Mouse (Mus musculus) neutrophil, adult 5-6 weeks (primary cell): Measurements from ENCODE around the gene Arhgef3. TPM values are rescaled to one million over a fixed set of nuclear protein-coding genes. Genes with fewer than 3 reads are reported as not detected.

Source experiments
- ATAC-seq: fragments of 151-379, 151-347 bp; 2 replicates; pipeline ENCODE4 v1.8.0; 2017; ENCODE audit warnings: mild to moderate bottlenecking, moderate TSS enrichment; ENCODE audit not compliant: insufficient number of reproducible peaks, poor library complexity, low FRiP score, severe bottlenecking; ENCODE audit errors: extremely low read depth
- total RNA-seq: library from RNA; stranded (forward); fragments of 200-1000 nt; gene quantifications from 2 replicates; pipeline ENCODE4 v1.2.3, GENCODE M21; 2017

The Arhgef3 gene
- total RNA-seq, 1 experiment from 2014 or later: 266 TPM

DNA sequence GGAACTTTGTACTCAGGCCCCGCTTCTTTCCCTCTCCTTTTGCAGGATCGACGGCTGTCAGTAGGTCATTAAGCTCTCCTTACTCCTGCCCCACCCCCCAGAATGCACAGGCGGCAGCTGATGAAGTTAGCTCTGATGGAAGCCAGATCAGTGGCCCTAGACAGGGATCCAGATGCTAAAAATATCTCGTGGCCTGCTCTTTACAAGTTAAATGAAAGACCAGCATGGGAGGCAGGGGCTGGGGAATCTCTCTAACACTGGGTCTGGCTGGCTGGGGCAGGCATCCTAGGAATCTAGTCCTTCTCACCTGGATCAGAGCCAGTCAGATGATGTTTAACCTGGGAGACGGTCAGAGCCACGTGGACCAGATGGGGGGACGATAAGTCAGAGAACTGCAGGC, 36.7 kb downstream of the Arhgef3 start:
- ATAC-seq: no peak

DNA sequence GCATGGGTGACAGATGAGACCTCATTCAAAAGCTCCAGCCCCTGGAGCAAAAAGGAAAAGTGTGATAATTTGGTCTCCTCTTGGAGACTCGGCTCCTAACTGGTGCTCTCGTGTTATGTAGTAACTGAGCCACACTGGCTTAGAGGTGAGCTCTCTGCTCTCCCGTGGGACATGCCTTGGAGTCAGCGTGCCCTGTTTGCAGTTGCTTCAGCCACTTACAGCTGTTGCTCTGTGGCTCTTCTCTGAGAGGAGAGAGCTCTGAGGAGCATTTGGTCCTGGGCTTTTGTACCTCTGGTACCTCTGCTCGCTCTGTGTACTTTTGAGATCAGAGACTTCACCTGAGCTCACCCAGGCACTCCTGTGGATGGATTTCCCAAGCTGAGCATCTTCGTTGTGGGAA, 40.4 kb downstream of the Arhgef3 start:
- no peak for ATAC-seq

DNA sequence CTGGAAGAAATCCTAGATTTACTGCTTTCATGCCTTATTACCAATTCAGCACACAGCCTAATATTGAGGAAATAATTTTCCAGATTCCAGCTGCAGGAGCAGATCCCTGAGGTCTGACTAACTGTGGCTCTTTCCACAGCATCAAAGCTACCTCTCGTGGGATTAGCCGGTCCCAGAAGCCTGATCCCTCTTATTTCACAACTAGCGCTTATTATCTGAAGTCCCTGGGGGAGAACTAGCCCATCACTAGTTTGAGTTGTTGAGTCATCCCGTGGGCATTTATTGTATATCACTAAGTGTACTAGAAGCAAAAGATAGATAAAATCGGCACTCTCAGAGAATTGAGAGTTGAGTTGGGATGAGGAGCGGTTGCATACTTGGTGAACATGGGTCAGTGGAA, 41.3 kb downstream of the Arhgef3 start:
- ATAC-seq: no peak

DNA sequence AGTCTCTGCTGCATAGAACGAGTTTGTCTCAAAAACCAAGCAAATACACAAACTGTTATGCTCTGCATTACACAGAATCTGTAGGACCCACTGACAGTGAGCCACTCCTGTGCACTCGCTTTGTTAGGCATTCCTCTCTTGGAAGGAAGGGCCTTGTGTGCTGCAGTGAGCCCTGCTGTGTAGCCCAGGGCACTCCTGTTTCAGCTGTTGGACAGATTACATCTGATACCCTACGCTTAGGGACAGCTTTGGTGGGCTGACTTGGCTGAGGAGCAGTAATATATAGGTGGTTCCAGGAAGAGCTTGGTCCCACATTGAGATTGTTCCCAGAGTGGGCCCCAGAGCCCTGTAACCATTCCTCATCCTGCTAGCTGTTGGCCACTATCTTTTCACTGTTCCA, 43.4 kb downstream of the Arhgef3 start:
- no peak for ATAC-seq

DNA sequence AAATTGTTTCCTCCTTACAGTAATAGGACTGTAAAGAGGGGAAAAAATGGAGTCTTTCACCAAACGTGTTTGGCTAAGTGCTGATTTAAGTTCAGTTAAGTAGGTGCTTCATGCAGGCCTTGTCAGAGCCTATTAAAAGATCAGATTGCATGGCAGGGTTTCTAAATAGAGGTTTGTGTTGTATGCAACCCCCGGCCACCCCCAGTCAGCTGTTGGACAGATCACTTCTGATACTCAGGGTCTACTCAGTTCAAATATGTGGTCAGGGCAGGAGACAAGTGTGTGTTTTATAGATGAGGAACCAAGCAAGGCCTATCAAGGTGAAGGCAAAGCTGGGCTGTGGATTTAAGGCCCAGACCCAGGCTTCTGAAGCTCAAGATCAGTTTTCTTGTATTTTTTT, 44.1 kb downstream of the Arhgef3 start:
- ATAC-seq: no peak

DNA sequence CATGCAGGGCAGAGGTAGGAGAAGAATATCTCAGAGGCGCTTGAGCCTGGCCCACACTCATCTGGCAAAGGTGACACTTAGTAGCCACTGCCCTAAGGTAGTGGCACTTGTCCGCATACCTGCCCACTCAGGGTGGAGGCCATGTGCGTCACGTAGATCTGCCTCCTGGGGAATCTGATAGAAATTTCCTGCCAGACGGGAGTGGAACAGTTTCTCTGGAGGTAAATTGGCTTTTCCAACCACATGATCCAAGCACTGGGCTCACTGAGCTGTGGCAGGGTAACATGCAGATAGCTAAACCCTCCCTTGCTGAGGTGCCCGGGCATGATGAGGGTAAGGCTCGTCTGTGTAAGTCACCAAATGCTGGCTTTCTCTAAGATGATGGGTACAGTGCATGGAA, 46.1 kb downstream of the Arhgef3 start:
- ATAC-seq: no peak

DNA sequence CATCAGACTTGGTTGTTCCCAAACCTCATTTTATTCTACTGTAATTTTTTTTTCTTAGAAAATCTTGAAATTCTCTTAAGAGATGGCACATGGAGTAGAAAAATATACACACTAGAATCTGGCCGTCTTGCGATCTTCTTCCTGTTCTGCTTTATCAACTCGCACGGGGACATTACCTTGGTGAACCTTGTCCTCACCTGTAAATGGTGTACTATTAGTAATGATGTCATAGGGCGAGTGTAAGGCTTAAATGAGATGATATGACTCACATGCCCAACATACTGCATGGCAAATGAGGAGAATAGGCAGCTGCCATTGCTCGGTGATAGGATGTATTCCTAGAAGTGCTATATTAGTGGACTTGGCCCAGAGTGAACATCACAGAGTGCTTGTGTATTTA, 49.9 kb downstream of the Arhgef3 start:
- ATAC-seq: no peak

DNA sequence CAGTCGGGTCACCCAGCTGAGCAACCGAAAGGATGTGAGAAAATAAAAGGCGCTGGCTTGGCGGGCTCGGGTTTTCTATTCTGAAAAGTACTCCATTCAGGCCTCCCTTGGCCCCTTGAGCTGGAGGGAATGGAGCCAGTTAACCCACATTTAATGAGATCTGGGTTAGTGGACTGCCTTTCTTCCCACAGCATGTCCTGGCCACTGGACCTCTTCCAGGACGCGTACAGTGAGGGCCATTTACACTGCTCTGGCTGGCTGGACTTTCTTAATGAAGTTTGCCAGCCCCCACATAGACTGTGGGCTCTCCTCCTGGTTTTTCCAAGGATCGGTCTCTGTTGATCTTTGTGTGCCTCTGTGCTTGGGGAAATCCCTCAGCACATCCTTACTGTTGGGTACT, 52.1 kb downstream of the Arhgef3 start:
- no peak for ATAC-seq

DNA sequence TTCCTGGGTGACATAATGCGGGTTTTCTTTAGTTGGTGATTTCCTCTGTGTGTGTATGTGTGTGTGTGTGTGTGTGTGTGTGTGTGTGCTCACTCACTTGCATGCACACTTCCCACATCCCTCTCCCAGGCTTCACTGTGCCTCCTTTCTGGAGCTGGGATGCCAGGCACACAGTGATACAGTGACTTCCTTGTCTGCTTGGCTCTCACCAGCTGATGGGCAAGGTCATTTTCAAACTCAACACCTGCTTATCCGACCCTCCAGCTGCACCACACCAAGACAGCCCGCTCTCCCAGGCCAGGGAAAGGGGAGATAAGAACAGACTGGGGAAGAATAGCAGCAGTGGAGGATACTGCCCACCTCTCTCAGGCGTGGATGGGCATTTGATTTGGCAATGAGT, 52.5 kb downstream of the Arhgef3 start:
- ATAC-seq: no peak

DNA sequence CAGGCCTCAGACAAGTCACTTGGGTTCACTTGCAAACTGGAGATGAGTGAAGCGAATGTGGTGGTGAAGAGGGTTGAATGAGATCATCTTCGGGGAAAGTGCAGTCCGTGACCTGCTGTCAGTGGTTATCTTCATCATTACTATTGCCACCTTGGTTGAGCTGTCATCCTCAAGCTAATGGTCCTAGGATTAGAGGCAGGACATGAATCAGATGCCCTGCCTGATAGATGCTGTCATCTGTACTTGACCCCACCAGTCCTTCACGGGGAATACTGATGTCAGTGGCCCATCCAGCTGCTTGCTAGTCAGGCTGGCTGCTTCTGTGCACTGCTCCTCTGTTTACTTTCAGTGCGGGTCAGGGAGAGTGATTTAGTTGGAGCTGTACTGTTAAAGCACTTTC, 53.7 kb downstream of the Arhgef3 start:
- no peak for ATAC-seq

DNA sequence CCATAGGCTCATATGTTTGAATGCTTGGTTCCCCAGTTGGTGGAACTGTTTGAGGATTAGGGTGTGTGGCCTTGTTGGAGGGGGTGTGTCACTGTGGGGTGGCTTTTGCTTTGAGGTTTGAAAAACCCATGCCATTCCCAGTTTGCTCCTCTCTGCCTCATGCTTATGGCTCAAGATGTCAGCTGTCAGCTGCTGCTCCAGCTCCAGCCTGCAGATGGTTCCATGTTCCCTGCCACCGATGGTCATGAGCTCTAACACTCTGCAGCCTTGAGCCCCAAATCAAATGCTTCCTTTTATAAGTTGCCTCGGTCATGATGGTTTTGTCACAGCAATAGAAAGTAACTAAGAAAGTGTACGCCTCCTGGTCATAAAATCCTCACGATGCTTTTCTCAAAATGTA, 54.6 kb downstream of the Arhgef3 start:
- no peak for ATAC-seq

DNA sequence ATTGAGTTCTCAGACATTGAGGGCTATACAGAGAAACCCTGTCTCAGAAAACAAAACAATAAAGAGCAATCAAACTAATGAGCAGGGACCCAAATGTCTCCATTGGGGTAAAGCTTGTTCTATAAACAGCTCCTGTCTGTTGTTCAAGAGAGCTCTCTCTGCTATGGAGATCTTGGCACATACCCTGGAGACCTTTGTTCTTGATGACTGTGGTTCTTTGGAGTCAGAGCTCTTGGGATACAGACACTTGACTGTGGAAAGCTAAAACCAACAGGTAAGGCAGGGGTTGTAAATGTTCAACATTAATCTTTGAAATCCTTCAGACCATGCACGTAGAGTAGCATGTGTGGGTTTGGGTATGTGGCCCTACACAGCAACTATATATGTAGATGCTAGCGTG, 55.7 kb downstream of the Arhgef3 start:
- ATAC-seq: no peak

DNA sequence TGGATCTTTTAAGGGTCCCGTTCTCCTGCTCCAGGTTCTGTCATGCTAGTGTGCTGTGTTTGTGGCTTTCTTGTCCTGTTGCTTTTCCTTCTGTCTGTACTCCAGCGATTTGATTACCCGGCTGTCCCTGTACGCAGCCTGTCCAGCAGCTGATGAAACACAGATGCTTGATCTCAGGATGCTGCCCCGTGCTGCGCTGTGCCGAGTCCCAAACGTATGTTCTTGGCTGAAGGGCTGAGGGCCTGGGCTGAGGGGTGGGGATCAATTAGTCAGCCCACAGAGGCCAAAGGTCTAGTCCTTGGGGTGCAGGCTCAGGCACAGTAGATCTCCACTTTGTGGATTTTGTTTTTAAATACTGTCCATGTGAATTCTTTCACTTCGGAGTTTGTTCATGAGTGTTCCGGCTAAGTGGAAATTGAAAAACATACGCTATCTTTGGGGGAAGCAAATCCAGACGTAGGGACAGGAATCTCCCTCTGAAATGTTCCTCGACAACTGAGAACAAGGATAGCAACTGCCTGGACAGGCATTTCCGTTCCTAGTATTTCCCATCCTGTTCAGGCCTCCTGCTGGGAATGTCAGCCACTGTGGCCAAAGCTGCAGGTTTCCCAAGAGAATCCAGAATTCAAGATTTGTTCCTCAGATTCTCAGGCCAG, 56.6 kb downstream of the Arhgef3 start:
- no peak for ATAC-seq

DNA sequence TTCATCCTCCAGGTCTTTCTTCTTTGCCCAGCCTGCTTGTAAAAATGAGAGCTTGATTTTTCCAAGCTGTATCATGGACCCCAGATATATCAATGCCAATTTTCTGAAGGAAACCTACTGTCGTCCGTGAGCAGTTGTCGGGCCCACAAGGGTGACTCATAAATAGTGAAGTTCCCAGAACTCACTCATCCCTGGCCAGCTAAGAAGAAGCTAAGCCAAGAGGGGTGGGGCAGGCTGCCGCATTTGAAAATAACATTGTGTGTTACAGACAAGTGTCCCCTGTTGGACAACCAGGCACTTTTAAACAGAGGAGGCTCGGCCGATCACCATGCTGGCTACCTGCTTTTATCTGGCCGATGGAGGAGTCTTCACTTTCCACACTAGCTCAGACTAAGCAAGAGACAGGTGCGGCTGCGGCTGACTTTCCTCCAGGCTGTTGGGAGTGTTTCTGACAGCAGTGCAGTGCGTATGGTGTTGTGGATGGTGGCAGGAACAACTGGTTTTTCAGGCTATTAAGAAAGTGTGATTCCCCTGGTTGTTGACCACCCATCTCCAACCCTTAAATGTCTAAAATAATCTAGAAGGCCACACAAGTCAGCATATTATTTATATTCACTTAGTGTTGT, 58.6 kb downstream of the Arhgef3 start:
- no peak for ATAC-seq

DNA sequence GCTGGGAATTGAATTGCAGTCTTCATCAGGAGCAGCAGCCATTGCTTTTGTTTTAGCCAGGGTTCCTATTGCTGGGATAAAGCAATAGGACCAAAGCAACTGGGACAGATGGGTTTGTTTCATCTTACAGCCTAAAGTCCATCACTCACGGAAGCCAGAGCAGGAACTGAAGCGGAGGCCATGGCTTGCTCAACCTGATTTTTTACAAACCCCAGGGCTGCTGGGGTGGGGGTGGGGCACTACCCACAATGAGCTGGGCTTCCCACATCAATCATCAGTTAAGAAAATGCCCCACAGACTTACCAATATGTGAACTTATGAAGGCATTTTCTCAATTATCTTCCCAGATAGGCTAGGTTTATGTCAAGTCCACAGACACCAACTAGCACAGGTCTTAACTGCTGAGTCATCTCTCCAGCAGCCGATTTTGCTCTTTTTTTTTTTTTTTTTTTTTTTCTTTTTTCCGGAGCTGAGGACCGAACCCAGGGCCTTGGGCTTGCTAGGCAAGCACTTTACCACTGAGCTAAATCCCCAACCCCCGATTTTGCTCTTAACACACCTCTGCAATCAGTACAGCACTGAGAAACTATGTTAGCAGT, 59.6 kb downstream of the Arhgef3 start:
- ATAC-seq: no peak

DNA sequence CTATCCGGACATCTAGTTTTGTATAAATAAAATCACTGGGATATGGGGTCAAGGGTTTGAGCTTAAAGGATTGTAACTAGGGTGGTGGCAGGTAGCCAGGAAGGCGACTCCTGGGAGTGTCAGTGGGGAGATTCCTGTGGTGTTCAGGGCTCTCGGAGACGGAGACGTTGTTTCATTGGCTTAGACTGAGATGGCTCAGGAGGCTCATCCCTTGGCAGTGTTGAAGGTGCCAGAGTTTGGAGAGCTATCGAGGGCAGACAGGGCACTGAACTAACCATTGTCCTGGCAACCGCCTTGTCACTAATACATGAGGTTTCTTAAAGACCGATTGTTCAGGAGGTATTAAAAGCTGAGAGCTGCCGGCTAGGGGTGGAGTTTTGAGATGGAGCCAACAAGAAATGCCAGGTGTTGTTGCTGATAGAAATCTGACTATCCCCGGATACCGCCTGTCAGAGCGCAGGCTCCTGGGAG, 60.2 kb downstream of the Arhgef3 start:
- ATAC-seq: no peak

DNA sequence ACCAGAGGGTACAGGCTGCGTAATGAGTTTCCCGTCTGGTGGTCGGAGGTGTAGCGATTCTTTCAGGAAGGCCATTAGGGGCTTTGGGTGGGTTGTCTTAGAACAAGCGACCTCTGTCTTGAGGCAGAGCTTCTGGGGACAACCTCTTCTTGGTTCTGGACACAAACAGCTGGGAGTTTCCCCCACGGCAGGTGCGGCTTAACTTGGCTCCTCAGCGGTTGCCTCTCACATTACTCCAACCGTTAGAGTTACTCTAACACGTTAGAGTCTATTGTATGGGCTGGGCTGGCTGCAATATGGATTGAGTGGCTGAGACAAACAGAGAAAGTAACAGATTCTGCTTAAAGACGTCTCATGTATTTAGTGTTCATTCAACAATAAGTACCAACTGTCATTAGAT, 60.6 kb downstream of the Arhgef3 start:
- no peak for ATAC-seq

DNA sequence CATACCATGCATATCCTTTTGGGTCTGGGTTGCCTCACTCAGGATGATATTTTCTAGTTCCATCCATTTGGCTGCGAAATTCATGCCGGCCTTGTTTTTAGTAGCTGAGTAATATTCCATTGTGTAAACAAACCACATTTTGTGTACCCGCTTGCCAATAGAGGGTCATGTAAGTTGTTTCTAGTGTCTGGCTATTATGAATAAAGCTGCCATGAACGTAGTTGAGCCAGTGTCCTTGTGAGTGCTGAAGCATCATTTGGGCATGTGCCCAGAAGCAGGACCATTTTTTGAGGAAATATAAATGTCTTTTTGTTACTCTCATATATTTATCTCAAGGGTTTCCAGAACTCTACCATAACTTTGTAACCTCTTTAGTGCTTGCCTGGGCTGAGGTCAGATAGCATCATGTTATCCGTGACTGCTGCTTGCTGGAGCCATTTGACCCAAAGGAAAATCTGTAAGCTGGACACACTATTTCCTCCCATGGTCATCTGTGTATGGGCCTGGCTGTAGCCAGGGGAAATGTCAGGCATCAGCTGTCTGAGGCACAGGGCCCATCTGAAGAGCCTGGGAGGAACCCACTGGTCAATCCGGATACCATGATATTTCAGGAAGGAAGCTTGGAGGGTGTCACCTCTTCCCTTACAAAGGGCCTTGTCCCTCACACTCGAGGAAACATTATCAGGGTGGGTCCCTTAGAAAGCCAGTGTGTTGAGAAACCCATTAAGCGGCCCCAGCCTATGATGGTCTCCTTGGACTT, 63.3 kb downstream of the Arhgef3 start:
- no peak for ATAC-seq

DNA sequence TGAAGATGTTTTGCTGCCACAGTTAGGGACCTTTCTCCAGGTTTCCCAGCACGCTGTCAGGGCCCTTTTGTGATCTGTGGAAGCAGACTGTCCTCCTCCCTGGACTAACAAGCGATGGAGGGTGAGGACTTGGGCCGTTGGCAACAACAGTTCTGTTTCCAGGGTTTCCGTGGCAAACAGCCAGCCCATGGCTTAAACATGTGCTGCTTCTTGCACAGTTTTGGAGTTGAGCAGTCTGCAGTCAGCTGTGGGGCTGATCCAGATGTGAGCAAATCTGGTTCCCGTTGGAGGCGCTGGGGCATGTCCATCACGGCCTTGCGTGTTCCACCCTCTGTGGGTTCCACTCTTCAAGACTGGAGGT, 63.8 kb downstream of the Arhgef3 start:
- no peak for ATAC-seq

DNA sequence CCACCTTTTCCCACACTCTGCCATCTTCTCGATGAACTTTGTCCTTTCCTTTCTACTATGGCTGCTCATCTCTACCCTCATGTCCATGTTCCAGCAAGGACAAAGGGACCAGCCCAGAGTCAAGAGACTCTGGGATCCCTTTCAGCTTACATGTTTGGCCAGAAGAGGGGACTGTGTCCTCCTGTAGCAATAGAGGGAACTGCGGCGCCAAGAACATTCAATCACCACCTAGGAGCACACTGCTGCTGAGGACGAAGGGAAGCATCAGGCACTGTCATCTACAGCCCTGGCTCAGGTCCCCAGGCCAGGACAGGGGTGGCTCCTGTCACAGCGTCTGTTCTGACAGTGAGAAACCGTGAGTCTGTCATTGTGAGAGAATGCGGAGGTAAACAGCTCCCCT, 65.1 kb downstream of the Arhgef3 start:
- ATAC-seq: no peak
